Mouse (Mus musculus) limb, embryonic 15.5 days (tissue): ENCODE data around the gene Slu7. TPM values are rescaled to one million over a fixed set of nuclear protein-coding genes. Genes with fewer than 3 reads are reported as not detected.
A peak's percentile ranks its signal among the peaks of the same experiment; 100 is the strongest.

Experiments used
- ATAC-seq: fragments of 200-750 bp; cut with Nextera tagmentation; 2 replicates; pipeline ENCODE4 v1.8.0; 2017; ENCODE audit warnings: low read depth, moderate TSS enrichment; ENCODE audit not compliant: insufficient number of reproducible peaks, low FRiP score, low TSS enrichment
- H3K27ac ChIP-seq: fragments of 300-500 bp; sonication (generic); 2 replicates; pipeline ENCODE4 v1.5.1; 2015; ENCODE audit warnings: moderate library complexity, mild to moderate bottlenecking, inconsistent platforms
- H3K27me3 ChIP-seq: fragments of 300-500 bp; sonication (generic); 2 replicates; pipeline ENCODE4 v1.6.1; 2015; ENCODE audit warnings: inconsistent platforms
- H3K36me3 ChIP-seq: fragments of 300-500 bp; sonication (generic); 2 replicates; pipeline ENCODE4 v1.6.1; 2015; ENCODE audit warnings: inconsistent platforms
- H3K4me1 ChIP-seq: fragments of 300-500 bp; sonication (generic); 2 replicates; pipeline ENCODE4 v1.6.1; 2015; ENCODE audit warnings: inconsistent platforms
- H3K4me2 ChIP-seq: fragments of 300-500 bp; sonication (generic); 2 replicates; pipeline ENCODE4 v1.6.1; 2015; ENCODE audit warnings: mild to moderate bottlenecking, inconsistent platforms
- H3K4me3 ChIP-seq: fragments of 300-500 bp; sonication (generic); 2 replicates; pipeline ENCODE4 v1.5.1; 2015; ENCODE audit warnings: mild to moderate bottlenecking, inconsistent platforms
- H3K9ac ChIP-seq: fragments of 300-500 bp; sonication (generic); 2 replicates; pipeline ENCODE4 v1.6.1; 2015; ENCODE audit warnings: inconsistent platforms
- H3K9me3 ChIP-seq: fragments of 300-500 bp; sonication (generic); 2 replicates; pipeline ENCODE4 v1.6.1; 2016; ENCODE audit warnings: inconsistent platforms
- WGBS: fragments of 180-500 bp; shearing (Covaris S2); methylation state at CpG from one replicate; pipeline ENCODE4 v1.1.7; 2015; 5-methylcytosine and 5-hydroxymethylcytosine counted together
- polyA plus RNA-seq: library from polyadenylated mRNA; unstranded; fragments of >200 nt; fragmentation: Nextera tagmentation; extraction: Ambion mirVana; gene quantifications from 2 replicates; pipeline ENCODE4 v1.2.1, GENCODE M21; 2015

Gene Slu7
- polyA plus RNA-seq, 1 experiment from 2014 or later: 60.2 TPM

- H3K4me1 ChIP-seq: peaks cover 22% of the 10 kb centered on the region
- peak within 1 kb of the TSS; percentile 39 for H3K4me3 ChIP-seq
- peak within 1 kb of the TSS; percentile 27 for H3K27ac ChIP-seq
- H3K36me3 ChIP-seq: no peaks in the 10 kb centered on the region
- peak within 1 kb of the TSS; percentile 56 for H3K4me2 ChIP-seq
- WGBS: 4% methylated on average over 24 of the region's 24 CpGs
- no peaks in the 10 kb centered on the region for H3K9me3 ChIP-seq
- 0 out of 2 replicates have a peak within 1 kb of the TSS, but pooled peaks have one; percentile 23 for H3K9ac ChIP-seq
- 0 out of 2 replicates have a peak, but pooled peaks have one; percentile 37 for ATAC-seq
- no peaks in the 10 kb centered on the region for H3K27me3 ChIP-seq
These were observed 40.8 kb downstream of the Slu7 start, which contains the start of gene C1qtnf2 for GRCm38 (mm10) chr11:43474225-43474774. Gene C1qtnf2 (plus strand): TSS chr11:43474276.

GRCm38 (mm10) chr11:43479376-43479775, 45.8 kb downstream of the Slu7 start:
- H3K4me2 ChIP-seq: no peak overlapping the region
- 51% methylated on average over 3 of the region's 3 CpGs for WGBS
- no peaks in the 10 kb centered on the region for H3K27me3 ChIP-seq
- no peak overlapping the region for H3K4me3 ChIP-seq
- no peak overlapping the region for H3K9ac ChIP-seq
- ATAC-seq: no peak
- no peaks in the 10 kb centered on the region for H3K9me3 ChIP-seq
- peak overlapping the region; percentile 81 for H3K27ac ChIP-seq
- H3K36me3 ChIP-seq: no peaks in the 10 kb centered on the region
- H3K4me1 ChIP-seq: peaks cover 67% of the 10 kb centered on the region

GRCm38 (mm10) chr11:43480561-43480960, 47.0 kb downstream of the Slu7 start:
- no peaks in the 10 kb centered on the region for H3K9me3 ChIP-seq
- peaks cover 67% of the 10 kb centered on the region for H3K4me1 ChIP-seq
- 21% methylated on average over 5 of the region's 5 CpGs for WGBS
- no peak overlapping the region for H3K9ac ChIP-seq
- H3K36me3 ChIP-seq: no peaks in the 10 kb centered on the region
- no peak overlapping the region for H3K4me3 ChIP-seq
- H3K4me2 ChIP-seq: no peak overlapping the region
- H3K27ac ChIP-seq: peak overlapping the region; percentile 81
- no peaks in the 10 kb centered on the region for H3K27me3 ChIP-seq
- 0 out of 2 replicates have a peak, but pooled peaks have one; percentile 56 for ATAC-seq

GRCm38 (mm10) chr11:43481672-43482522, 48.4 kb downstream of the Slu7 start:
- WGBS: 23% methylated on average over 3 of the region's 3 CpGs
- peak overlapping the region; percentile 19; the same call in 1 of the 2 replicates for H3K4me2 ChIP-seq
- H3K27ac ChIP-seq: peak overlapping the region; percentile 87
- H3K36me3 ChIP-seq: no peaks in the 10 kb centered on the region
- H3K9me3 ChIP-seq: no peaks in the 10 kb centered on the region
- H3K4me1 ChIP-seq: peaks cover 64% of the 10 kb centered on the region
- H3K27me3 ChIP-seq: no peaks in the 10 kb centered on the region
- H3K9ac ChIP-seq: no peak overlapping the region
- H3K4me3 ChIP-seq: no peak overlapping the region; the same call in 1 of the 2 replicates
- peak; percentile 51; the same call in 1 of the 2 replicates for ATAC-seq

GRCm38 (mm10) chr11:43483122-43483792, 49.7 kb downstream of the Slu7 start:
- Histone ChIP-seq H3K27me3 (no peaks in the 10 kb centered on the region), H3K36me3 (no peaks in the 10 kb centered on the region), H3K9ac (no peak overlapping the region), H3K4me2 (0 out of 2 replicates have a peak overlapping the region, but pooled peaks have one; percentile 24), H3K9me3 (no peaks in the 10 kb centered on the region), H3K4me1 (peaks cover 61% of the 10 kb centered on the region), H3K27ac (peak overlapping the region; percentile 87), H3K4me3 (no peak overlapping the region)
- ATAC-seq: peak; percentile 49; the same call in 1 of the 2 replicates
- 23% methylated on average over 6 of the region's 6 CpGs for WGBS

GRCm38 (mm10) chr11:43484057-43484456, 50.5 kb downstream of the Slu7 start:
- Histone ChIP-seq H3K9me3 (no peaks in the 10 kb centered on the region), H3K4me3 (no peak overlapping the region), H3K36me3 (no peaks in the 10 kb centered on the region), H3K9ac (no peak overlapping the region), H3K4me1 (peaks cover 57% of the 10 kb centered on the region), H3K27me3 (no peaks in the 10 kb centered on the region), H3K27ac (peak overlapping the region; percentile 87), H3K4me2 (no peak overlapping the region)
- WGBS: 62% methylated on average over 4 of the region's 4 CpGs
- ATAC-seq: no peak

GRCm38 (mm10) chr11:43484652-43485051, 51.1 kb downstream of the Slu7 start:
- no peak overlapping the region for H3K9ac ChIP-seq
- H3K4me2 ChIP-seq: no peak overlapping the region
- peaks cover 51% of the 10 kb centered on the region for H3K4me1 ChIP-seq
- no peak overlapping the region for H3K4me3 ChIP-seq
- no peaks in the 10 kb centered on the region for H3K36me3 ChIP-seq
- no peaks in the 10 kb centered on the region for H3K9me3 ChIP-seq
- no peak for ATAC-seq
- WGBS: 44% methylated on average over 11 of the region's 11 CpGs
- peak overlapping the region; percentile 87; the same call in 1 of the 2 replicates for H3K27ac ChIP-seq
- no peaks in the 10 kb centered on the region for H3K27me3 ChIP-seq

GRCm38 (mm10) chr11:43485855-43486254, 52.3 kb downstream of the Slu7 start:
- Histone ChIP-seq H3K4me1 (peaks cover 41% of the 10 kb centered on the region), H3K27ac (no peak overlapping the region), H3K9me3 (no peaks in the 10 kb centered on the region), H3K4me3 (no peak overlapping the region), H3K27me3 (no peaks in the 10 kb centered on the region), H3K4me2 (no peak overlapping the region), H3K9ac (no peak overlapping the region), H3K36me3 (0 out of 2 replicates have a peak, but pooled peaks cover 4% of the 10 kb centered on the region)
- ATAC-seq: no peak
- WGBS: 86% methylated on average over 9 of the region's 9 CpGs

- no peak overlapping the region for H3K9ac ChIP-seq
- H3K9me3 ChIP-seq: no peaks in the 10 kb centered on the region
- no peak overlapping the region for H3K4me3 ChIP-seq
- H3K4me2 ChIP-seq: no peak overlapping the region
- H3K27ac ChIP-seq: no peak overlapping the region
- ATAC-seq: no peak
- H3K4me1 ChIP-seq: 0 out of 2 replicates have a peak, but pooled peaks cover 2% of the 10 kb centered on the region
- 32% methylated on average over 7 of the region's 7 CpGs for WGBS
- H3K36me3 ChIP-seq: 0 out of 2 replicates have a peak, but pooled peaks cover 5% of the 10 kb centered on the region
- no peaks in the 10 kb centered on the region for H3K27me3 ChIP-seq
These were observed 59.1 kb downstream of the Slu7 start for GRCm38 (mm10) chr11:43492663-43493062.

- Histone ChIP-seq H3K4me3 (no peak overlapping the region), H3K4me2 (no peak overlapping the region), H3K36me3 (0 out of 2 replicates have a peak, but pooled peaks cover 5% of the 10 kb centered on the region), H3K4me1 (0 out of 2 replicates have a peak, but pooled peaks cover 2% of the 10 kb centered on the region), H3K9me3 (no peaks in the 10 kb centered on the region), H3K27ac (no peak overlapping the region), H3K9ac (no peak overlapping the region), H3K27me3 (no peaks in the 10 kb centered on the region)
- ATAC-seq: peak; percentile 46; the same call in 1 of the 2 replicates
- WGBS: 18% methylated on average over 5 of the region's 6 CpGs
These were observed 60.4 kb downstream of the Slu7 start for GRCm38 (mm10) chr11:43493815-43494409.

GRCm38 (mm10) chr11:43495037-43495436, 61.5 kb downstream of the Slu7 start:
- no peaks in the 10 kb centered on the region for H3K9me3 ChIP-seq
- H3K4me1 ChIP-seq: 0 out of 2 replicates have a peak, but pooled peaks cover 2% of the 10 kb centered on the region
- no peak overlapping the region for H3K27ac ChIP-seq
- 0 out of 2 replicates have a peak, but pooled peaks cover 5% of the 10 kb centered on the region for H3K36me3 ChIP-seq
- no peak overlapping the region for H3K4me3 ChIP-seq
- WGBS: 57% methylated on average over 8 of the region's 8 CpGs
- no peak for ATAC-seq
- no peak overlapping the region for H3K9ac ChIP-seq
- no peaks in the 10 kb centered on the region for H3K27me3 ChIP-seq
- no peak overlapping the region for H3K4me2 ChIP-seq
